Comparison of ENCODE assay signal across 8 mouse cellular contexts in genomic region chr11:109331424-109331824, GRCm38 (mm10). TPM values are rescaled to one million over a fixed set of nuclear protein-coding genes. Genes with fewer than 3 reads are reported as not detected.
DNase-seq lines count a peak whose midpoint lies in the region; ATAC-seq lines count a peak whose summit lies in the region.

No protein-coding gene starts in this region.

- peak overlapping the region; percentile 4; the same call in 1 of the 2 replicates for H3K4me3 ChIP-seq in hindbrain, embryonic 13.5 days

- DNase-seq in NIH3T3 (ENCODE audit: low read depth): peak; percentile 98
- peak; percentile 98 for DNase-seq in cerebellum, postnatal 10 days
- peak; percentile 70 to 86 for DNase-seq in frontal cortex, postnatal 14 days (ENCODE audit: low spot score in 2 of 2)
- DNase-seq in layer of hippocampus, postnatal 25 days (ENCODE audit: extremely low spot score in 1 of 2, low spot score in 1 of 2): peak; percentile 77 to 98
- peak; percentile 99 for DNase-seq in lung, postnatal 36 days
- DNase-seq in retina, postnatal 1 day: peak; percentile 94
- DNase-seq in urinary bladder, adult 18-20 months (ENCODE audit: low spot score in 2 of 2): peak; percentile 82 to 87

- peak overlapping the region; percentile 49 for H3K4me2 ChIP-seq in hindbrain, embryonic 13.5 days

- 5% methylated on average over 6 of the region's 6 CpGs for WGBS in hindbrain, embryonic 13.5 days

- no peak overlapping the region for H3K27ac ChIP-seq in hindbrain, embryonic 13.5 days

- no peaks in the 10 kb centered on the region for H3K9me3 ChIP-seq in hindbrain, embryonic 13.5 days

- H3K4me1 ChIP-seq in hindbrain, embryonic 13.5 days (replicated peaks): peaks cover 23% of the 10 kb centered on the region

- no peaks in the 10 kb centered on the region for H3K36me3 ChIP-seq in hindbrain, embryonic 13.5 days

- no peaks in the 10 kb centered on the region for H3K27me3 ChIP-seq in hindbrain, embryonic 13.5 days

- H3K9ac ChIP-seq in hindbrain, embryonic 13.5 days: no peak overlapping the region

- peak; percentile 83 for ATAC-seq in hindbrain, embryonic 13.5 days (ENCODE audit: low FRiP score)

RNA-seq across cellular contexts. Expression of gene Gna13, which starts 31.2 kb away (rescaled TPM):
- 15.1 and 16.6 TPM in 2 replicates for polyA plus RNA-seq in hindbrain, embryonic 13.5 days (2015; fragmentation: Nextera tagmentation; extraction: Ambion mirVana)
- total RNA-seq in layer of hippocampus, postnatal 25 days (2021): 10 to 100 TPM; 50.7 to 52.8 TPM

RNA-seq across cellular contexts. Expression of gene Rgs9, which starts 33.5 kb away (rescaled TPM):
- 6.2 and 7.6 TPM in 2 replicates for polyA plus RNA-seq in hindbrain, embryonic 13.5 days (2015; fragmentation: Nextera tagmentation; extraction: Ambion mirVana)
- total RNA-seq in layer of hippocampus, postnatal 25 days (2021): 10 to 100 TPM; 12.5 TPM
